Mouse (Mus musculus) embryonic facial prominence, embryonic 10.5 days (tissue): Measurements from ENCODE around the gene Ngfr. TPM values are rescaled to one million over a fixed set of nuclear protein-coding genes. Genes with fewer than 3 reads are reported as not detected.

Experiments
- DNase-seq: peaks from one replicate; pipeline ENCODE4 v3.0.0-alpha.2; 2017; ENCODE audit warnings: low spot score
- H3K27ac ChIP-seq: fragments of 300-500 bp; sonication (generic); replicated peaks from 2 replicates; pipeline ENCODE4 v1.5.1; 2016; ENCODE audit warnings: mild to moderate bottlenecking
- H3K27me3 ChIP-seq: fragments of 300-500 bp; sonication (generic); replicated peaks from 2 replicates; pipeline ENCODE4 v1.6.1; 2016; ENCODE audit warnings: low read depth, mild to moderate bottlenecking; ENCODE audit not compliant: poor library complexity, severe bottlenecking
- H3K36me3 ChIP-seq: fragments of 300-500 bp; sonication (generic); replicated peaks from 2 replicates; pipeline ENCODE4 v1.6.1; 2016; ENCODE audit warnings: mild to moderate bottlenecking, moderate library complexity
- H3K4me1 ChIP-seq: fragments of 300-500 bp; sonication (generic); 2 replicates; pipeline ENCODE4 v1.6.1; 2016
- H3K4me3 ChIP-seq: fragments of 300-500 bp; sonication (generic); 2 replicates; pipeline ENCODE4 v1.5.1; 2016; ENCODE audit warnings: mild to moderate bottlenecking, moderate library complexity
- H3K9me3 ChIP-seq: fragments of 300-500 bp; sonication (generic); 2 replicates; pipeline ENCODE4 v1.6.1; 2016; ENCODE audit warnings: mild to moderate bottlenecking
- WGBS: fragments of 180-500 bp; shearing (Covaris S2); methylation state at CpG from one replicate; pipeline ENCODE4 v1.1.7; 2016; 5-methylcytosine and 5-hydroxymethylcytosine counted together
- polyA plus RNA-seq: library from polyadenylated mRNA; unstranded; fragments of >200 nt; fragmentation: Nextera tagmentation; extraction: Ambion mirVana; gene quantifications from 2 replicates; pipeline ENCODE4 v1.2.1, GENCODE M21; 2016

Gene Ngfr
- polyA plus RNA-seq, 1 experiment from 2014 or later, result 21.7 TPM

GRCm38 (mm10) chr11:95527307-95527706 is 60.2 kb downstream of the Ngfr start:
- H3K4me3 ChIP-seq, result no peak overlapping the region
- peaks cover 10% of the 10 kb centered on the region for H3K4me1 ChIP-seq
- peaks cover 5% of the 10 kb centered on the region; the same call in 1 of the 2 replicates for H3K27me3 ChIP-seq
- no peak overlapping the region for H3K27ac ChIP-seq
- DNase-seq, result no peak
- no peaks in the 10 kb centered on the region for H3K9me3 ChIP-seq
- no peaks in the 10 kb centered on the region for H3K36me3 ChIP-seq
- 89% methylated on average over 8 of the region's 8 CpGs for WGBS

GRCm38 (mm10) chr11:95521563-95521962 is 66.0 kb downstream of the Ngfr start:
- H3K27ac ChIP-seq, result no peak overlapping the region
- H3K9me3 ChIP-seq, result no peaks in the 10 kb centered on the region
- no peaks in the 10 kb centered on the region for H3K36me3 ChIP-seq
- WGBS, result 1% methylated on average over 13 of the region's 13 CpGs
- H3K4me1 ChIP-seq, result peaks cover 54% of the 10 kb centered on the region
- DNase-seq, result peak; percentile 83
- H3K27me3 ChIP-seq, result peaks cover 33% of the 10 kb centered on the region
- peak overlapping the region; percentile 42 for H3K4me3 ChIP-seq

- no peaks in the 10 kb centered on the region for H3K36me3 ChIP-seq
- peak overlapping the region; percentile 42 for H3K4me3 ChIP-seq
- no peaks in the 10 kb centered on the region for H3K9me3 ChIP-seq
- WGBS, result 7% methylated on average over 27 of the region's 27 CpGs
- H3K4me1 ChIP-seq, result peaks cover 64% of the 10 kb centered on the region
- peaks cover 43% of the 10 kb centered on the region for H3K27me3 ChIP-seq
- peak; percentile 92 for DNase-seq
- peak overlapping the region; percentile 69 for H3K27ac ChIP-seq
These were observed 67.0 kb downstream of the Ngfr start for GRCm38 (mm10) chr11:95520456-95521072.

- Histone ChIP-seq H3K27me3 (peaks cover 48% of the 10 kb centered on the region), H3K4me1 (peaks cover 66% of the 10 kb centered on the region), H3K4me3 (peak overlapping the region; percentile 42; the same call in 1 of the 2 replicates), H3K9me3 (no peaks in the 10 kb centered on the region), H3K36me3 (no peaks in the 10 kb centered on the region), H3K27ac (peak overlapping the region; percentile 69; the same call in 1 of the 2 replicates)
- 52% methylated on average over 3 of the region's 3 CpGs for WGBS
- DNase-seq, result no peak
These were observed 67.5 kb downstream of the Ngfr start for GRCm38 (mm10) chr11:95519996-95520395.

- peaks cover 67% of the 10 kb centered on the region for H3K4me1 ChIP-seq
These were observed 68.2 kb downstream of the Ngfr start for GRCm38 (mm10) chr11:95519299-95519698.

More at GRCm38 (mm10) chr11:95519299-95519698, 68.2 kb downstream of the Ngfr start:
- no peaks in the 10 kb centered on the region for H3K9me3 ChIP-seq
- H3K36me3 ChIP-seq, result no peaks in the 10 kb centered on the region
- H3K27me3 ChIP-seq, result peaks cover 55% of the 10 kb centered on the region
- no peak for DNase-seq
- 61% methylated on average over 10 of the region's 10 CpGs for WGBS
- H3K27ac ChIP-seq, result peak overlapping the region; percentile 12; the same call in 1 of the 2 replicates
- H3K4me3 ChIP-seq, result no peak overlapping the region

Other genes with a start within 250 kb of the Ngfr start
- 116 and 122 TPM in 2 replicates for gene Slc35b1, start 203.0 kb downstream of the Ngfr start, polyA plus RNA-seq
- gene Spop, start 173.7 kb downstream of the Ngfr start, polyA plus RNA-seq, result 135 TPM in 2 replicates
- gene Nxph3, start 73.2 kb downstream of the Ngfr start, polyA plus RNA-seq, result 0.50 and 0.54 TPM in 2 replicates
- 309 and 312 TPM in 2 replicates for gene Phb, start 79.2 kb upstream of the Ngfr start, polyA plus RNA-seq
- 19.5 and 20.3 TPM in 2 replicates for gene Zfp652, start 124.9 kb upstream of the Ngfr start, polyA plus RNA-seq
- gene B130006D01Rik, start 135.9 kb upstream of the Ngfr start, polyA plus RNA-seq, result 1.9 and 2.2 TPM in 2 replicates
- gene Phospho1, start 236.8 kb upstream of the Ngfr start, polyA plus RNA-seq, result not detected in 2 replicates
- gene Gngt2, start 249.5 kb upstream of the Ngfr start, polyA plus RNA-seq, result 9.5 and 10.0 TPM in 2 replicates